Mouse (Mus musculus) heart, embryonic 11.5 days (tissue): Measurements from ENCODE around the gene Gpr19. TPM values are rescaled to one million over a fixed set of nuclear protein-coding genes. Genes with fewer than 3 reads are reported as not detected.

ENCODE experiments used
- ATAC-seq: fragments of 200-750 bp; cut with Nextera tagmentation; replicated peaks from 2 replicates; pipeline ENCODE4 v1.8.0; 2017; ENCODE audit warnings: moderate library complexity; ENCODE audit not compliant: insufficient number of reproducible peaks, low FRiP score, low TSS enrichment
- H3K27ac ChIP-seq: fragments of 300-500 bp; sonication (generic); 2 replicates; pipeline ENCODE4 v1.5.1; 2014; ENCODE audit warnings: mild to moderate bottlenecking, low read depth, low read length
- H3K27me3 ChIP-seq: fragments of 300-500 bp; sonication (generic); 2 replicates; pipeline ENCODE4 v1.6.1; 2014; ENCODE audit warnings: mild to moderate bottlenecking, low read length, mixed read lengths; ENCODE audit not compliant: control insufficient read depth, insufficient read depth
- H3K36me3 ChIP-seq: fragments of 300-500 bp; sonication (generic); 2 replicates; pipeline ENCODE4 v1.6.1; 2014; ENCODE audit warnings: mild to moderate bottlenecking, low read length, moderate library complexity, mixed read lengths; ENCODE audit not compliant: control insufficient read depth, insufficient read depth
- H3K4me1 ChIP-seq: fragments of 300-500 bp; sonication (generic); 2 replicates; pipeline ENCODE4 v1.6.1; 2014; ENCODE audit warnings: low read length; ENCODE audit not compliant: control insufficient read depth, insufficient read depth
- H3K4me2 ChIP-seq: fragments of 300-500 bp; sonication (generic); 2 replicates; pipeline ENCODE4 v1.6.1; 2014; ENCODE audit warnings: mild to moderate bottlenecking, moderate library complexity
- H3K4me3 ChIP-seq: fragments of 300-500 bp; sonication (generic); 2 replicates; pipeline ENCODE4 v1.5.1; 2014; ENCODE audit warnings: low read depth, low read length
- H3K9ac ChIP-seq: fragments of 300-500 bp; sonication (generic); 2 replicates; pipeline ENCODE4 v1.6.1; 2014; ENCODE audit warnings: mild to moderate bottlenecking, low read depth, low read length, moderate library complexity
- H3K9me3 ChIP-seq: fragments of 300-500 bp; sonication (generic); replicated peaks from 2 replicates; pipeline ENCODE4 v1.6.1; 2016; ENCODE audit warnings: low read length; ENCODE audit not compliant: control insufficient read depth
- WGBS: fragments of 180-500 bp; shearing (Covaris S2); extraction: QIAGEN DNeasy Blood & Tissue Kit; methylation state at CpG from one replicate; pipeline ENCODE4 v1.1.7; 2014; ENCODE audit not compliant: insufficient replicate concordance; 5-methylcytosine and 5-hydroxymethylcytosine counted together
- polyA plus RNA-seq: library from polyadenylated mRNA; unstranded; fragments of >200 nt; fragmentation: Nextera tagmentation; extraction: Ambion mirVana; gene quantifications from 2 replicates; pipeline ENCODE4 v1.2.1, GENCODE M21; 2014

Gpr19 gene
- polyA plus RNA-seq, 1 experiment from 2014 or later, result 12.0 TPM

GRCm38 (mm10) chr6:134886475-134886874 is 11.9 kb downstream of the Gpr19 start:
- H3K4me1 ChIP-seq, result peaks cover 11% of the 10 kb centered on the region
- H3K27me3 ChIP-seq, result no peaks in the 10 kb centered on the region
- no peak overlapping the region for H3K4me3 ChIP-seq
- H3K27ac ChIP-seq, result no peak overlapping the region
- no peak overlapping the region for H3K9ac ChIP-seq
- H3K4me2 ChIP-seq, result no peak overlapping the region
- ATAC-seq, result no peak
- 72% methylated on average over 8 of the region's 8 CpGs for WGBS
- H3K9me3 ChIP-seq, result no peaks in the 10 kb centered on the region
- no peaks in the 10 kb centered on the region for H3K36me3 ChIP-seq

- Histone ChIP-seq H3K27me3 (no peaks in the 10 kb centered on the region), H3K4me1 (peaks cover 11% of the 10 kb centered on the region), H3K9me3 (no peaks in the 10 kb centered on the region), H3K4me3 (no peak overlapping the region), H3K36me3 (no peaks in the 10 kb centered on the region), H3K27ac (no peak overlapping the region), H3K4me2 (no peak overlapping the region), H3K9ac (no peak overlapping the region)
- 89% methylated on average over 2 of the region's 2 CpGs for WGBS
- no peak for ATAC-seq
Measured at GRCm38 (mm10) chr6:134885515-134885914, 12.9 kb downstream of the Gpr19 start.

- no peak overlapping the region for H3K9ac ChIP-seq
- H3K27ac ChIP-seq, result no peak overlapping the region
- H3K36me3 ChIP-seq, result no peaks in the 10 kb centered on the region
- WGBS, result 73% methylated on average over 4 of the region's 4 CpGs
- ATAC-seq, result no peak
- no peaks in the 10 kb centered on the region for H3K9me3 ChIP-seq
- no peak overlapping the region for H3K4me3 ChIP-seq
- H3K4me1 ChIP-seq, result peaks cover 8% of the 10 kb centered on the region
- no peaks in the 10 kb centered on the region for H3K27me3 ChIP-seq
- no peak overlapping the region for H3K4me2 ChIP-seq
Measured at GRCm38 (mm10) chr6:134883661-134884060, 14.7 kb downstream of the Gpr19 start.

- Histone ChIP-seq H3K4me1 (no peaks in the 10 kb centered on the region), H3K27ac (no peak overlapping the region), H3K27me3 (no peaks in the 10 kb centered on the region), H3K9me3 (no peaks in the 10 kb centered on the region), H3K36me3 (no peaks in the 10 kb centered on the region), H3K9ac (no peak overlapping the region), H3K4me2 (no peak overlapping the region), H3K4me3 (no peak overlapping the region)
- ATAC-seq, result no peak
- WGBS, result 72% methylated on average over 2 of the region's 2 CpGs
Measured at GRCm38 (mm10) chr6:134880046-134880445, 18.3 kb downstream of the Gpr19 start.

GRCm38 (mm10) chr6:134879556-134879955 is 18.8 kb downstream of the Gpr19 start:
- Histone ChIP-seq H3K9ac (no peak overlapping the region), H3K9me3 (no peaks in the 10 kb centered on the region), H3K27ac (no peak overlapping the region), H3K4me3 (no peak overlapping the region), H3K36me3 (no peaks in the 10 kb centered on the region), H3K27me3 (no peaks in the 10 kb centered on the region), H3K4me1 (no peaks in the 10 kb centered on the region), H3K4me2 (no peak overlapping the region)
- ATAC-seq, result no peak
- WGBS, result 72% methylated on average over 5 of the region's 5 CpGs

GRCm38 (mm10) chr6:134877892-134878291 is 20.5 kb downstream of the Gpr19 start:
- ATAC-seq, result no peak
- Histone ChIP-seq H3K9ac (no peak overlapping the region), H3K9me3 (no peaks in the 10 kb centered on the region), H3K36me3 (no peaks in the 10 kb centered on the region), H3K27ac (no peak overlapping the region), H3K4me1 (no peaks in the 10 kb centered on the region), H3K4me3 (no peak overlapping the region), H3K4me2 (no peak overlapping the region), H3K27me3 (no peaks in the 10 kb centered on the region)
- 63% methylated on average over 1 of the region's 1 CpGs for WGBS

- Histone ChIP-seq H3K9ac (no peak overlapping the region), H3K27ac (no peak overlapping the region), H3K4me1 (no peaks in the 10 kb centered on the region), H3K4me3 (no peak overlapping the region), H3K36me3 (no peaks in the 10 kb centered on the region), H3K27me3 (no peaks in the 10 kb centered on the region), H3K9me3 (no peaks in the 10 kb centered on the region), H3K4me2 (no peak overlapping the region)
- ATAC-seq, result no peak
- 87% methylated on average over 4 of the region's 4 CpGs for WGBS
Measured at GRCm38 (mm10) chr6:134877276-134877675, 21.1 kb downstream of the Gpr19 start.

- Histone ChIP-seq H3K9ac (no peak overlapping the region), H3K9me3 (no peaks in the 10 kb centered on the region), H3K27ac (no peak overlapping the region), H3K36me3 (no peaks in the 10 kb centered on the region), H3K4me2 (no peak overlapping the region), H3K27me3 (no peaks in the 10 kb centered on the region), H3K4me1 (no peaks in the 10 kb centered on the region), H3K4me3 (no peak overlapping the region)
- no peak for ATAC-seq
- 66% methylated on average over 6 of the region's 6 CpGs for WGBS
Measured at GRCm38 (mm10) chr6:134876795-134877194, 21.6 kb downstream of the Gpr19 start.

GRCm38 (mm10) chr6:134873018-134873417 is 25.4 kb downstream of the Gpr19 start:
- 82% methylated on average over 2 of the region's 2 CpGs for WGBS
- no peaks in the 10 kb centered on the region for H3K9me3 ChIP-seq
- no peak for ATAC-seq
- H3K27me3 ChIP-seq, result no peaks in the 10 kb centered on the region
- no peak overlapping the region for H3K4me3 ChIP-seq
- H3K4me1 ChIP-seq, result no peaks in the 10 kb centered on the region
- H3K9ac ChIP-seq, result no peak overlapping the region
- no peak overlapping the region for H3K4me2 ChIP-seq
- no peak overlapping the region for H3K27ac ChIP-seq
- H3K36me3 ChIP-seq, result peaks cover 13% of the 10 kb centered on the region
